Mouse (Mus musculus) midbrain, embryonic 15.5 days (tissue): Measurements from ENCODE around the gene Dlgap5. TPM values are rescaled to one million over a fixed set of nuclear protein-coding genes. Genes with fewer than 3 reads are reported as not detected.

Source experiments
- polyA plus RNA-seq: library from polyadenylated mRNA; unstranded; fragments of >200 nt; fragmentation: Nextera tagmentation; extraction: Ambion mirVana; gene quantifications from 2 replicates; pipeline ENCODE4 v1.2.1, GENCODE M21; 2015

Gene Dlgap5
- polyA plus RNA-seq, 1 experiment from 2014 or later, result 7.8 TPM

Other genes with a start within 250 kb of the Dlgap5 start
- gene Gch1, start 229.0 kb downstream of the Dlgap5 start, polyA plus RNA-seq, result 5.7 and 5.9 TPM in 2 replicates
- 17.3 and 18.1 TPM in 2 replicates for gene Wdhd1, start 141.6 kb downstream of the Dlgap5 start, polyA plus RNA-seq
- gene Socs4, start 141.5 kb downstream of the Dlgap5 start, polyA plus RNA-seq, result 2.0 and 2.4 TPM in 2 replicates
- gene Mapk1ip1l, start 120.1 kb downstream of the Dlgap5 start, polyA plus RNA-seq, result 47.5 and 49.3 TPM in 2 replicates
- 3.6 and 3.8 TPM in 2 replicates for gene Lgals3, start 50.7 kb downstream of the Dlgap5 start, polyA plus RNA-seq
- gene Fbxo34, start 32.0 kb upstream of the Dlgap5 start, polyA plus RNA-seq, result 31.9 and 36.0 TPM in 2 replicates
- 17.9 and 21.7 TPM in 2 replicates for gene Atg14, start 152.2 kb upstream of the Dlgap5 start, polyA plus RNA-seq
- 57.6 and 65.8 TPM in 2 replicates for gene Ktn1, start 230.0 kb upstream of the Dlgap5 start, polyA plus RNA-seq